Mouse (Mus musculus): Measurements from ENCODE around the gene Gigyf2. TPM values are rescaled to one million over a fixed set of nuclear protein-coding genes. Genes with fewer than 3 reads are reported as not detected.

Gene Gigyf2
- polyA plus RNA-seq, 1 experiment from 2014 or later: 66.8 TPM

GRCm38 (mm10) chr1:87324649-87325048 lies 2.1 kb upstream of the Gigyf2 start:
- Histone ChIP-seq H3K4me1 (peaks cover 8% of the 10 kb centered on the region), H3K4me3 (no peak overlapping the region), H3K9ac (no peak overlapping the region), H3K36me3 (no peaks in the 10 kb centered on the region), H3K27ac (no peak overlapping the region), H3K9me3 (peaks cover 12% of the 10 kb centered on the region), H3K27me3 (no peaks in the 10 kb centered on the region), H3K4me2 (no peak overlapping the region)
- ATAC-seq (ENCODE audit: insufficient number of reproducible peaks, insufficient read depth, low FRiP score, low TSS enrichment, low read depth): no peak

DNA sequence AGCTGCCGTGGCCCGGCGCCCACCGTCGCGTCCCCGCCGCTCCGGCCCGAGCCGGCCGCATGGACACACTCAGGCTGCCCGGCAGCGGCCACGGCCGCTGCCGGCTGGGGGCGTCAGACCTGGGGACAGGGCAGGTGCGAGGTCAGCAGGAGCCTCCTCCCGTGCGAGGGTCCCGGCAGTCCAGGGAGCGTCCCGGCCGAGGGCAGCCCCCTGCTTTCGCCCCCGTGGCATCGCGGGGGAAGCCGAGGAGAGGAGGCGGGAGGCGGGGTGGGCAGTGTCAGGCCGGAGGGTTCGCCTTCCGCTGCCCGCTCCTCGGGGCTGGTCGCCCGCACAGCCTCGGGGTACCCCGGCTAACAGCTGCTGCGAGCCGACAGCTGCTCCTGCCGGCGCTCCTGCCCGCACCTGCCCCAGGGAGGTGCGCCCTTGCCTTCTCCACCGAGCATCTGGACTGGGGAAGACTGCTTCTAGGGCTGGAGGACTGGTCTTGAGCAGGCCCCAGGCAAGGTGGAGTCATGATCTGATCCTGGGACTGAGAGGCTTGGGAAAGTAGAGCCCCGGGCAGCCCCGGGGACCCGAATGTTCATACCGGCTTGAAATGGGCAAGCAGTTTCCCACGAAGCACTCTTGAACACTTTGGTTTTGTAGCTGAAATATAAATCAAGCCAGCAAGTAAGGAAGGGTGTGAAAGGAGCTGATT lies 515 bp downstream of the Gigyf2 start:
- ATAC-seq (ENCODE audit: insufficient number of reproducible peaks, insufficient read depth, low FRiP score, low TSS enrichment, low read depth): peak; percentile 56
- Histone ChIP-seq H3K27ac (peak overlapping the region; percentile 92), H3K4me3 (peak overlapping the region; percentile 92), H3K9ac (peak overlapping the region; percentile 97), H3K4me1 (peaks cover 8% of the 10 kb centered on the region), H3K9me3 (no peaks in the 10 kb centered on the region), H3K36me3 (0 out of 2 replicates have a peak, but pooled peaks cover 2% of the 10 kb centered on the region), H3K27me3 (no peaks in the 10 kb centered on the region), H3K4me2 (peak overlapping the region; percentile 64)
- WGBS: under 1% methylated on average over 47 of the region's 53 CpGs

GRCm38 (mm10) chr1:87331774-87332173 lies 5.0 kb downstream of the Gigyf2 start:
- Histone ChIP-seq H3K4me3 (no peak overlapping the region), H3K27me3 (no peaks in the 10 kb centered on the region), H3K36me3 (peaks cover 30% of the 10 kb centered on the region), H3K9ac (no peak overlapping the region), H3K27ac (no peak overlapping the region), H3K9me3 (no peaks in the 10 kb centered on the region), H3K4me2 (no peak overlapping the region), H3K4me1 (peaks cover 8% of the 10 kb centered on the region)
- WGBS: 92% methylated on average over 4 of the region's 4 CpGs
- ATAC-seq (ENCODE audit: insufficient number of reproducible peaks, insufficient read depth, low FRiP score, low TSS enrichment, low read depth): no peak

DNA sequence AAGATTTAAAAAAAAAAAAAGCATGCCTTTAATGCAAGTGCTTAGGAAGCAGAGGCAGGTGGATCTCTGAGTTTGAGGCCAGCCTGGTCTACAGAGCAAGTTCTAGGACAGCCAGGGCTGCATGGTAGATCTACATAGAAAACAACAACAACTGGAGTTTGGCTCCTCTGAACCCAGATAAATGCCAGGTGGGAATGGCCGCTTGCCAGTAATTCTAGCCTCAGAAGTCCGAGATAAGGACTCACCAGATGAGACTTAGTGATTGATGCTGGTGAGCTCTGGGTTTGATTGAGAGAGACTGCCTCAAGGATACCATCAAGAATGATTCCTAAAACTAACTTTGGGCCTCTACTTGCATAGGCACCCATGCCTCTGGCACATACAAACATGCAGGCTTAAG lies 23.8 kb downstream of the Gigyf2 start:
- no peak overlapping the region for H3K27ac ChIP-seq
- no peak for ATAC-seq (ENCODE audit: insufficient number of reproducible peaks, insufficient read depth, low FRiP score, low TSS enrichment, low read depth)
- H3K9me3 ChIP-seq: no peaks in the 10 kb centered on the region
- H3K9ac ChIP-seq: no peak overlapping the region
- H3K36me3 ChIP-seq: peaks cover 17% of the 10 kb centered on the region
- no peaks in the 10 kb centered on the region for H3K27me3 ChIP-seq
- no peaks in the 10 kb centered on the region for H3K4me1 ChIP-seq
- no peak overlapping the region for H3K4me2 ChIP-seq
- H3K4me3 ChIP-seq: no peak overlapping the region
- 87% methylated on average over 2 of the region's 2 CpGs for WGBS

DNA sequence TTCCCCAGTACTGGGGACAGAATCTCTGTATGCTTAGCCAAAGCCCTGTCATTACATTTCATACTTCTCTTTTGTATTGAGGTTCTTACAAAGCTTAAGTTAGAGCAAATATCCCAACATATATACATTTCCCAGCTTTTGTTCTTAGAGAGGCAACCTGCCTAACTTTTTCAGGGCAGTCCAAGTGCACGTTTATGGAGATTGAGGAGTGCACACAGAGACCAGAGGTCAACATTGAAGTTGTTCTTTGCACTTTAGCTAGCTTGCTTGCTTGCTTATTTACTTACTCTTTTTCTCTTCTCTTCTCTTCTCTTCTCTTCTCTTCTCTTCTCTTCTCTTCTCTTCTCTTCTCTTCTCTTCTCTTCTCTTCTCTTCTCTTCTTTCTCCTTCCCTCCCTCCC lies 33.5 kb downstream of the Gigyf2 start:
- WGBS: 61% methylated on average over 1 of the region's 1 CpGs
- H3K36me3 ChIP-seq: peaks cover 19% of the 10 kb centered on the region

DNA sequence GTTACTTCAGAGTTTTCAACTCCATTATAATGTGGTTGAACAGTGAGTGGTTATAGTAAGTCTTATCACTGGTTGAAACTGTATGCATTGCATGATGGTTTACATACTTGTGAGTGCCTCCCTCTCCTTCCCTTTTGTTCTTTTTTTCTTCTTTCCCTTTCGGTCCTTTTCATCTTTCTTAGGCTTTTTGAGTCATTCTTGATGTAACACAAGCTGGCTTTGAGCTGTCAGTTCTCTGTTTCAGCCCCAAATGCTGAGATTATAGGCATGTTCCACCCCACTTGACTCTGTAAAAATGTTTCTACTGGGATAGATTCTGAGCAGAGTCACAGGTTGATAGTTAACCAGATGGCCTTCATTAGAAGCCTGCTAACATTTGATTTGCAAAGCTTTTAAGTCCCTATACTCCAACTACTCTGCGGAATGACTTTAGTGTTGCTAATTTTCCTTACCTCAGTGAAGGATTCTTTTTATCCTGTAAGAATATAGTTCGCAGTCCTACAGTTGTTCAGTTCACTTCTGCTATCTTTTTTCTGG lies 51.3 kb downstream of the Gigyf2 start:
- no peak overlapping the region for H3K4me3 ChIP-seq
- no peak for ATAC-seq (ENCODE audit: insufficient number of reproducible peaks, insufficient read depth, low FRiP score, low TSS enrichment, low read depth)
- H3K9me3 ChIP-seq: no peaks in the 10 kb centered on the region
- no peaks in the 10 kb centered on the region for H3K4me1 ChIP-seq
- H3K4me2 ChIP-seq: no peak overlapping the region
- H3K27ac ChIP-seq: no peak overlapping the region
- no peak overlapping the region for H3K9ac ChIP-seq
- 61% methylated on average over 3 of the region's 3 CpGs for WGBS
- peaks cover 41% of the 10 kb centered on the region for H3K36me3 ChIP-seq
- no peaks in the 10 kb centered on the region for H3K27me3 ChIP-seq

More for the DNA sequence above, 33.5 kb downstream of the Gigyf2 start:
- H3K9me3 ChIP-seq: no peaks in the 10 kb centered on the region
- no peak overlapping the region for H3K4me2 ChIP-seq
- H3K9ac ChIP-seq: no peak overlapping the region
- H3K27me3 ChIP-seq: no peaks in the 10 kb centered on the region
- H3K27ac ChIP-seq: no peak overlapping the region
- H3K4me1 ChIP-seq: no peaks in the 10 kb centered on the region
- no peak overlapping the region for H3K4me3 ChIP-seq
- no peak for ATAC-seq (ENCODE audit: insufficient number of reproducible peaks, insufficient read depth, low FRiP score, low TSS enrichment, low read depth)

DNA sequence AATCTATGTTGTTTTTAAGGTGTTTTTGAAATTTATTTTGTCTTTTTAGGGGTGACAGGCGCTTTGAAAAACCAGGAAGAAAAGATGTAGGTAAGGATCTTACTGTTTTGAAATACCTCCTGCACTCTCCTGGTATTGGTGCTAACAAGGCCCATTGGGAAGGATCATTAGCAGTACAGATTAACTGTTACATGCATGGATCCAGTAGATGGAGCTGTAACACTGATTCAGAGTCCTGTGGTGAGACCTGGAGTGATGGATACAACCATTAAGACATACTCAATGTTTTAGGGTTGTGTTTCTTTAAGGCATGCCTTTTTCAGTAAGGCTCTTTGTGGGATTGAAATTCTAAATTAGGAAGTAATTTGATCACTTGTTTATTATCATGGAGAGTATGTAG lies 53.1 kb downstream of the Gigyf2 start:
- peaks cover 32% of the 10 kb centered on the region for H3K36me3 ChIP-seq
- 91% methylated on average over 1 of the region's 1 CpGs for WGBS
- ATAC-seq (ENCODE audit: insufficient number of reproducible peaks, insufficient read depth, low FRiP score, low TSS enrichment, low read depth): no peak

DNA sequence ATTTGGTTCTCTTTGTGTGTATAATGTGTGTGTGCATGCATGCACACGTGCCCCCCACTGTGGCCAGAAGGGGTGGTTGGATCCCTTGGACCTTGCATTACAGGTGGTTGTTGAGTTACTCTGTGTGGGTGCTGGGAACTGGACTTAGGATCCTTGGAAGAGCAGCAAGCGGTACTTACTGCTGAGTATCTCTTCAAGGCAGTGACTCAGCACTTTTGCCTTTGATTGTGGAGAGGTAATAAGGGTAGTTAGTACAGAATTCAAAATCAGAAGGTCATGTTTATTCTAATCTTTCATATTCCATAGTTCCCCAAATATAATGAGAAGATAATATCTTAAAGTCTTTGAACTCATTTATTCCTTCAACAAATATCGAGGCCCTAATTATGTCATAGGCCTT lies 54.4 kb downstream of the Gigyf2 start:
- Histone ChIP-seq H3K36me3 (peaks cover 25% of the 10 kb centered on the region), H3K27ac (no peak overlapping the region; the same call in 1 of the 2 replicates), H3K4me3 (no peak overlapping the region), H3K4me2 (no peak overlapping the region), H3K9ac (no peak overlapping the region), H3K9me3 (no peaks in the 10 kb centered on the region), H3K4me1 (no peaks in the 10 kb centered on the region), H3K27me3 (no peaks in the 10 kb centered on the region)
- WGBS: 90% methylated on average over 3 of the region's 3 CpGs
- no peak for ATAC-seq (ENCODE audit: insufficient number of reproducible peaks, insufficient read depth, low FRiP score, low TSS enrichment, low read depth)

More for the DNA sequence above, 53.1 kb downstream of the Gigyf2 start:
- H3K27ac ChIP-seq: no peak overlapping the region
- H3K4me2 ChIP-seq: no peak overlapping the region
- no peak overlapping the region for H3K4me3 ChIP-seq
- H3K9ac ChIP-seq: no peak overlapping the region
- no peaks in the 10 kb centered on the region for H3K4me1 ChIP-seq
- no peaks in the 10 kb centered on the region for H3K9me3 ChIP-seq
- H3K27me3 ChIP-seq: no peaks in the 10 kb centered on the region

GRCm38 (mm10) chr1:87386436-87387092 lies 59.8 kb downstream of the Gigyf2 start:
- no peak overlapping the region for H3K4me2 ChIP-seq
- no peak overlapping the region for H3K9ac ChIP-seq
- ATAC-seq (ENCODE audit: insufficient number of reproducible peaks, insufficient read depth, low FRiP score, low TSS enrichment, low read depth): no peak
- no peaks in the 10 kb centered on the region for H3K27me3 ChIP-seq
- H3K9me3 ChIP-seq: no peaks in the 10 kb centered on the region
- 89% methylated on average over 9 of the region's 9 CpGs for WGBS
- H3K36me3 ChIP-seq: peaks cover 32% of the 10 kb centered on the region
- H3K4me3 ChIP-seq: no peak overlapping the region
- H3K27ac ChIP-seq: no peak overlapping the region
- no peaks in the 10 kb centered on the region for H3K4me1 ChIP-seq

DNA sequence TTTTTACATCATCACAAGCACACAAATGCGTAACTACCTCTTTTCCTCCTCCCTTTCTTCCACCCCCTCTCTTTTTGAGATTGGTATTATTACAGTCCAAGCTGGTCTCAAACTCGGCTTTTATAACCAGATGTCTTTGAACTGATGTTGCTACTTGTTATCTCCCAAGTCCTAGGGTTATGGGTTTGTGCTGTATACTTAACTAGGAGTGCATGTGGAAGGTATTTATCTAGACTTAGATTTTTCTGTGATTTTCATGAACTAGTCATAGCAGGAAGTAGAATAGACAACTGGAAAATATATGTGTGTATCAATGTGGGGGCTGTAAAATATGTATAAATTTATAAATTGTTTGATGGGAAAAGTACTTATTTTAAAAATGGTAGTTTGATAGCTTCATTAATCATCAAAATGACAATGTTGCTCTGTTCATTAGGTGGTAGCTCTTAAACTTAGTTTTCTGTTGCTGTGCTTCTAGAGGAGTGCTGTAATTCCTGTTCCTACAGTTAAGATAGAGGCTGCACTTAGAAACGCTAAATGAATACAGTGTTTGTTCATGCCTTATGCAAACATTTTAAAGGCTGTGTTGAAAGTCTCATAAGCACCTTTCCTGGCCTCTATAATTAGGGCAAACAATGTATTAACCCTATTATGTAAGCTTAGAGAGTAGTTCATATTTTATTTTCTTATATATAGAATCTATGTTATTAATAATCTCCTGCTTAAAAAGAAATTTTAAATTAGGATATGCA lies 66.8 kb downstream of the Gigyf2 start:
- Histone ChIP-seq H3K27ac (no peak overlapping the region), H3K4me3 (no peak overlapping the region), H3K9me3 (no peaks in the 10 kb centered on the region), H3K36me3 (peaks cover 28% of the 10 kb centered on the region), H3K9ac (no peak overlapping the region), H3K4me1 (peaks cover 9% of the 10 kb centered on the region), H3K27me3 (no peaks in the 10 kb centered on the region), H3K4me2 (no peak overlapping the region)
- WGBS: 85% methylated on average over 3 of the region's 3 CpGs
- no peak for ATAC-seq (ENCODE audit: insufficient number of reproducible peaks, insufficient read depth, low FRiP score, low TSS enrichment, low read depth)

DNA sequence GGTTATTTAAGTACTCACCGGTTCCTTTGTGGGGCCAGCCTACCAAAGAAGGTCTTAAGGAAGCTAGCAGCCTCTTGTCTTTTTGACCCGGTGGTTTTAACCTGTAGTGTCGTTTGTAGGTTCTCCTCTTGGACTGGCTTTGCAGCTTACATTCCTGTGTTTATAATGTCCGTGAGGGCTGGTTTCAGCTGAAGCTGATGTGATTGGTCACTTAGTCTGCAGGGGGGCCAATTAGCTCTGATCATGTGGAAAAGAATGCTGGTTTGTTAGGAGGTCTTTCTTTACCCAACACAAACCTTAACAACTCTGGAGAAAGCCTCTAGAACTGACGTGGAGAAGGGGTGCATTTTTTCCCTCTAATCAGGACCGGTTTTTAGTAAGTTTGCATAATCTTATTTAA lies 67.8 kb downstream of the Gigyf2 start, which contains the start of gene Kcnj13:
Gene Kcnj13, minus strand, starts transcription at position 136 of the 400 bp plus-strand sequence.
- no peak within 1 kb of the TSS for H3K4me3 ChIP-seq
- no peak for ATAC-seq (ENCODE audit: insufficient number of reproducible peaks, insufficient read depth, low FRiP score, low TSS enrichment, low read depth)
- H3K36me3 ChIP-seq: peaks cover 23% of the 10 kb centered on the region
- no peak within 1 kb of the TSS for H3K27ac ChIP-seq
- H3K27me3 ChIP-seq: no peaks in the 10 kb centered on the region
- H3K4me1 ChIP-seq: peaks cover 9% of the 10 kb centered on the region
- 38% methylated on average over 6 of the region's 6 CpGs for WGBS
- no peak within 1 kb of the TSS for H3K4me2 ChIP-seq
- H3K9ac ChIP-seq: no peak within 1 kb of the TSS
- H3K9me3 ChIP-seq: no peaks in the 10 kb centered on the region

All from embryonic facial prominence, embryonic 13.5 days (tissue).